Mouse (Mus musculus) neural tube, embryonic 11.5 days (tissue): ENCODE results near the gene Foxp1. TPM values are rescaled to one million over a fixed set of nuclear protein-coding genes. Genes with fewer than 3 reads are reported as not detected.

Experiments used
- ATAC-seq: fragments of 200-750 bp; cut with Nextera tagmentation; 2 replicates; pipeline ENCODE4 v1.8.0; 2017; ENCODE audit warnings: moderate number of reproducible peaks, mild to moderate bottlenecking, moderate TSS enrichment, moderate library complexity; ENCODE audit not compliant: insufficient read depth, low FRiP score, low TSS enrichment
- DNase-seq: peaks from one replicate; pipeline ENCODE4 v3.0.0-alpha.2; 2015; ENCODE audit warnings: low spot score
- H3K27ac ChIP-seq: fragments of 300-500 bp; sonication (generic); 2 replicates; pipeline ENCODE4 v1.5.1; 2014; ENCODE audit warnings: low read depth, mild to moderate bottlenecking, low read length
- H3K27me3 ChIP-seq: fragments of 300-500 bp; sonication (generic); 2 replicates; pipeline ENCODE4 v1.6.1; 2014; ENCODE audit warnings: mild to moderate bottlenecking, low read length, mixed read lengths; ENCODE audit not compliant: control insufficient read depth, insufficient read depth
- H3K36me3 ChIP-seq: fragments of 300-500 bp; sonication (generic); 2 replicates; pipeline ENCODE4 v1.6.1; 2014; ENCODE audit warnings: mild to moderate bottlenecking, low read length, moderate library complexity, mixed read lengths; ENCODE audit not compliant: control insufficient read depth, insufficient read depth
- H3K4me1 ChIP-seq: fragments of 300-500 bp; sonication (generic); 2 replicates; pipeline ENCODE4 v1.6.1; 2014; ENCODE audit warnings: low read length, mixed read lengths; ENCODE audit not compliant: control insufficient read depth, insufficient read depth
- H3K4me2 ChIP-seq: fragments of 300-500 bp; sonication (generic); 2 replicates; pipeline ENCODE4 v1.6.1; 2014; ENCODE audit warnings: low read depth, mild to moderate bottlenecking, moderate library complexity
- H3K4me3 ChIP-seq: fragments of 300-500 bp; sonication (generic); 2 replicates; pipeline ENCODE4 v1.5.1; 2014; ENCODE audit warnings: low read depth, low read length
- H3K9ac ChIP-seq: fragments of 300-500 bp; sonication (generic); 2 replicates; pipeline ENCODE4 v1.6.1; 2014; ENCODE audit warnings: mild to moderate bottlenecking, low read length
- H3K9me3 ChIP-seq: fragments of 300-500 bp; sonication (generic); 2 replicates; pipeline ENCODE4 v1.6.1; 2016; ENCODE audit warnings: low read length; ENCODE audit not compliant: control insufficient read depth
- WGBS: fragments of 180-500 bp; shearing (Covaris S2); extraction: QIAGEN DNeasy Blood & Tissue Kit; methylation state at CpG from one replicate; pipeline ENCODE4 v1.1.7; 2014; 5-methylcytosine and 5-hydroxymethylcytosine counted together
- polyA plus RNA-seq: library from polyadenylated mRNA; unstranded; fragments of >200 nt; fragmentation: Nextera tagmentation; extraction: Ambion mirVana; gene quantifications from 2 replicates; pipeline ENCODE4 v1.2.1, GENCODE M21; 2014

Foxp1 gene
- polyA plus RNA-seq, 1 experiment from 2014 or later = 116 TPM

- no peaks in the 10 kb centered on the region for H3K9me3 ChIP-seq
- H3K4me2 ChIP-seq = no peak overlapping the region
- WGBS = 94% methylated on average over 4 of the region's 4 CpGs
- no peak overlapping the region for H3K9ac ChIP-seq
- H3K4me1 ChIP-seq = no peaks in the 10 kb centered on the region
- no peak for ATAC-seq
- H3K4me3 ChIP-seq = no peak overlapping the region
- no peaks in the 10 kb centered on the region for H3K27me3 ChIP-seq
- H3K36me3 ChIP-seq = no peaks in the 10 kb centered on the region
- no peak overlapping the region for H3K27ac ChIP-seq
- no peak for DNase-seq
Observed at GRCm38 (mm10) chr6:99118534-99118933, 404.0 kb downstream of the Foxp1 start.

GRCm38 (mm10) chr6:99117411-99117810, 405.1 kb downstream of the Foxp1 start:
- no peak overlapping the region for H3K4me2 ChIP-seq
- ATAC-seq (no peak), DNase-seq (no peak)
- H3K27ac ChIP-seq = no peak overlapping the region
- H3K4me3 ChIP-seq = no peak overlapping the region
- 76% methylated on average over 1 of the region's 1 CpGs for WGBS
- H3K9ac ChIP-seq = no peak overlapping the region
- H3K36me3 ChIP-seq = no peaks in the 10 kb centered on the region
- no peaks in the 10 kb centered on the region for H3K4me1 ChIP-seq
- H3K9me3 ChIP-seq = no peaks in the 10 kb centered on the region
- H3K27me3 ChIP-seq = no peaks in the 10 kb centered on the region

GRCm38 (mm10) chr6:99111856-99112255, 410.7 kb downstream of the Foxp1 start:
- Histone ChIP-seq H3K4me2 (no peak overlapping the region), H3K4me3 (no peak overlapping the region), H3K9ac (no peak overlapping the region), H3K36me3 (no peaks in the 10 kb centered on the region), H3K9me3 (no peaks in the 10 kb centered on the region), H3K4me1 (no peaks in the 10 kb centered on the region), H3K27me3 (no peaks in the 10 kb centered on the region), H3K27ac (no peak overlapping the region)
- WGBS = 86% methylated on average over 4 of the region's 4 CpGs
- ATAC-seq (no peak), DNase-seq (no peak)

GRCm38 (mm10) chr6:99108417-99108816, 414.1 kb downstream of the Foxp1 start:
- no peak overlapping the region for H3K9ac ChIP-seq
- no peak overlapping the region for H3K27ac ChIP-seq
- no peaks in the 10 kb centered on the region for H3K9me3 ChIP-seq
- H3K27me3 ChIP-seq = no peaks in the 10 kb centered on the region
- WGBS = 89% methylated on average over 4 of the region's 4 CpGs
- no peaks in the 10 kb centered on the region for H3K36me3 ChIP-seq
- no peak for ATAC-seq
- DNase-seq = no peak
- H3K4me1 ChIP-seq = peaks cover 4% of the 10 kb centered on the region; the same call in 1 of the 2 replicates
- H3K4me2 ChIP-seq = no peak overlapping the region
- H3K4me3 ChIP-seq = no peak overlapping the region

GRCm38 (mm10) chr6:99107674-99108073, 414.8 kb downstream of the Foxp1 start:
- Histone ChIP-seq H3K27ac (no peak overlapping the region), H3K36me3 (no peaks in the 10 kb centered on the region), H3K4me2 (no peak overlapping the region), H3K4me1 (peaks cover 5% of the 10 kb centered on the region; the same call in 1 of the 2 replicates), H3K27me3 (no peaks in the 10 kb centered on the region), H3K9me3 (no peaks in the 10 kb centered on the region), H3K9ac (no peak overlapping the region), H3K4me3 (no peak overlapping the region)
- DNase-seq (no peak), ATAC-seq (no peak)
- 91% methylated on average over 6 of the region's 6 CpGs for WGBS

GRCm38 (mm10) chr6:99107081-99107482, 415.4 kb downstream of the Foxp1 start:
- H3K4me1 ChIP-seq = peaks cover 5% of the 10 kb centered on the region; the same call in 1 of the 2 replicates
- no peaks in the 10 kb centered on the region for H3K27me3 ChIP-seq
- H3K27ac ChIP-seq = no peak overlapping the region
- DNase-seq = no peak
- no peak overlapping the region for H3K4me2 ChIP-seq
- no peak for ATAC-seq
- H3K36me3 ChIP-seq = no peaks in the 10 kb centered on the region
- no peak overlapping the region for H3K9ac ChIP-seq
- 73% methylated on average over 6 of the region's 6 CpGs for WGBS
- H3K4me3 ChIP-seq = no peak overlapping the region
- no peaks in the 10 kb centered on the region for H3K9me3 ChIP-seq

GRCm38 (mm10) chr6:99105979-99106378, 416.5 kb downstream of the Foxp1 start:
- no peak overlapping the region for H3K4me2 ChIP-seq
- H3K9ac ChIP-seq = no peak overlapping the region
- H3K27ac ChIP-seq = no peak overlapping the region
- H3K9me3 ChIP-seq = no peaks in the 10 kb centered on the region
- no peaks in the 10 kb centered on the region for H3K36me3 ChIP-seq
- no peak overlapping the region for H3K4me3 ChIP-seq
- ATAC-seq (no peak), DNase-seq (no peak)
- 88% methylated on average over 4 of the region's 4 CpGs for whole genome bisulfite sequencing
- H3K27me3 ChIP-seq = no peaks in the 10 kb centered on the region
- peaks cover 10% of the 10 kb centered on the region; the same call in 1 of the 2 replicates for H3K4me1 ChIP-seq

- Histone ChIP-seq H3K27me3 (no peaks in the 10 kb centered on the region), H3K27ac (no peak overlapping the region), H3K4me3 (no peak overlapping the region), H3K4me1 (peaks cover 10% of the 10 kb centered on the region; the same call in 1 of the 2 replicates), H3K9me3 (no peaks in the 10 kb centered on the region), H3K9ac (no peak overlapping the region), H3K36me3 (no peaks in the 10 kb centered on the region), H3K4me2 (no peak overlapping the region)
- no peak for ATAC-seq
- DNase-seq = no peak
- 77% methylated on average over 7 of the region's 7 CpGs for WGBS
Observed at GRCm38 (mm10) chr6:99104446-99104845, 418.1 kb downstream of the Foxp1 start.

GRCm38 (mm10) chr6:99103911-99104310, 418.6 kb downstream of the Foxp1 start:
- Histone ChIP-seq H3K27ac (no peak overlapping the region), H3K27me3 (no peaks in the 10 kb centered on the region), H3K4me3 (no peak overlapping the region), H3K4me2 (no peak overlapping the region), H3K4me1 (peaks cover 10% of the 10 kb centered on the region; the same call in 1 of the 2 replicates), H3K9ac (no peak overlapping the region), H3K9me3 (no peaks in the 10 kb centered on the region), H3K36me3 (no peaks in the 10 kb centered on the region)
- DNase-seq (no peak), ATAC-seq (no peak)
- WGBS = 56% methylated on average over 3 of the region's 3 CpGs
